Mouse (Mus musculus): ENCODE measurements around the gene Naa35.

The Naa35 gene

DNA sequence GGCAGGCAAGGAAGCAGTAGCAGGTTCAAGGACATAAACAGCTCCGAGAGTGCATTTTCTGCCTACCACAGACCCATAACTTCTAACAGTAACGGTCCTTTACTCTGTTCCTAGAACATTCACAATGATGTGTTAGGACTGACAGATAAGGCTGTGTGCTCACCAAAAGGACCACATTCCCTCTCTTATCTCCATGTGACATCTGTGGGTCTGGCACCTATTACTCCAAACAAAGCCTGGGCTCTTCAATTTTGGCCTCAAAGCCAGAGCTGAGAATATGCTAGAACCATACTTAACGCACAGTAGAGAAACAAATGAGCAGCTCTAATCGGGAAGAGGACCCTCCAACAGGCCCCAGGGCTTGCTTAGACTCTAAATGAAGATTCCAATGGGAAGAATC lies 94.8 kb downstream of the Naa35 start:
- Histone ChIP-seq H3K4me1 (replicated peaks; ENCODE audit: low read depth, low read length) (peaks cover 58% of the 10 kb centered on the region), H3K9me3 (ENCODE audit: low read length) (no peaks in the 10 kb centered on the region), H3K36me3 (ENCODE audit: insufficient read depth, low read length) (no peaks in the 10 kb centered on the region), H3K4me3 (replicated peaks; ENCODE audit: low read length) (peak overlapping the region; percentile 50), H3K27me3 (ENCODE audit: insufficient read depth, low read length) (no peaks in the 10 kb centered on the region)
- no peak for TF ChIP-seq NANOG (IDR thresholded peaks at IDR 0.05; ENCODE audit: borderline replicate concordance, low read length)

DNA sequence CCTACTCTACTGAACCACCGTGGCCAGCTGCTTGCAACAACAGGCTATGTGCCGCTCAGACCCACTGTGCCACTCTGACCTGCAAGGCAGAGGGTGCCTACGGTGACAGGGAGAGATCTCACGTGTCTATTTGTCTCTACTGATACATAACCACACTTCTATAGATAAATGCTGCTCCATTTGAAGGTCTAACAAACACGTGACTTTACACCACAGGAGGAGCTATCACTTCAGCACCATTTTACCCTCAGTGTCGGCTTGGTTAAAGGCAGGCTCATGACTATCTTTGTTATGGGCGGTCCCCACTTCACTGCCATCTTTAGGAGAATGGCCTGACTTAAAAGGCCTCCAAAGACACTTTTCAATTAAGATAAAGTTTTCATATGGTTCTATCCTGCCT lies 97.6 kb downstream of the Naa35 start:
- H3K4me3 ChIP-seq (replicated peaks; ENCODE audit: low read length) = peak overlapping the region; percentile 52; the same call in 1 of the 2 replicates
- no peak for TF ChIP-seq NANOG (IDR thresholded peaks at IDR 0.05; ENCODE audit: borderline replicate concordance, low read length)
- H3K9me3 ChIP-seq (ENCODE audit: low read length) = no peaks in the 10 kb centered on the region
- no peaks in the 10 kb centered on the region for H3K36me3 ChIP-seq (ENCODE audit: insufficient read depth, low read length)
- peaks cover 55% of the 10 kb centered on the region for H3K4me1 ChIP-seq (replicated peaks; ENCODE audit: low read depth, low read length)
- no peaks in the 10 kb centered on the region for H3K27me3 ChIP-seq (ENCODE audit: insufficient read depth, low read length)

DNA sequence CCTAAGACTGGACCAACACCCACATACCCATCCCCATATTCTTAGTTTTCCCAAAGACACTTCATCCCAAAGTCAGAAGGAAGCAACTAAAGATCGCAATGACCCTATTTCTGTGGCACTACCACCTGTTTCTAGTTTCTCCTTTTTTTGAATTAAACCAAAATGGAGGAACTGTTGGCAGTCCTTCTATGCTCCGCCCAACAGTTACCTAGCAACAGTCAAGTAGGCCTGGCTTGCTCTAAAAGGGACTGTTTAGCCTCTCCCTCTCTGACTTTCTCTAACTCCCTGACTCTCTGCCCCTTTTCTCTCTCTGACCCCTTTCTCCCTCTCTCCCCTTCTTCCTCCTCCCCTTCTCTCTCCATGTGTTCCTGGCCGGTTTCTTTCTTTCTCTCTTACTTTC lies 100.2 kb downstream of the Naa35 start:
- no peaks in the 10 kb centered on the region for H3K27me3 ChIP-seq (ENCODE audit: insufficient read depth, low read length)
- H3K36me3 ChIP-seq (ENCODE audit: insufficient read depth, low read length) = no peaks in the 10 kb centered on the region
- no peak for TF ChIP-seq POU5F1 (IDR thresholded peaks at IDR 0.05; ENCODE audit: borderline replicate concordance, low read length)
- TF ChIP-seq NANOG (IDR thresholded peaks at IDR 0.05; ENCODE audit: borderline replicate concordance, low read length) = no peak
- TF ChIP-seq CTCF (conservative IDR thresholded peaks at IDR 0.05; ENCODE audit: low read length) = no peak

More for the DNA sequence above, 100.2 kb downstream of the Naa35 start:
- H3K4me1 ChIP-seq (replicated peaks; ENCODE audit: low read depth, low read length) = peaks cover 33% of the 10 kb centered on the region
- H3K4me3 ChIP-seq (replicated peaks; ENCODE audit: low read length) = no peak overlapping the region
- no peaks in the 10 kb centered on the region for H3K9me3 ChIP-seq (ENCODE audit: low read length)
